Mouse (Mus musculus) forebrain, embryonic 10.5 days (tissue): ENCODE measurements around the gene Fam71e1. TPM values are rescaled to one million over a fixed set of nuclear protein-coding genes. Genes with fewer than 3 reads are reported as not detected.

Source experiments
- DNase-seq: peaks from one replicate; pipeline ENCODE4 v3.0.0-alpha.2; 2017; ENCODE audit warnings: low spot score; ENCODE audit errors: extremely low spot score
- H3K27ac ChIP-seq: fragments of 300-500 bp; sonication (generic); 2 replicates; pipeline ENCODE4 v1.5.1; 2016; ENCODE audit warnings: mild to moderate bottlenecking
- H3K27me3 ChIP-seq: fragments of 300-500 bp; sonication (generic); 2 replicates; pipeline ENCODE4 v1.6.1; 2016; ENCODE audit warnings: mild to moderate bottlenecking; ENCODE audit not compliant: poor library complexity, severe bottlenecking
- H3K36me3 ChIP-seq: fragments of 300-500 bp; sonication (generic); replicated peaks from 2 replicates; pipeline ENCODE4 v1.6.1; 2016; ENCODE audit warnings: mild to moderate bottlenecking, moderate library complexity
- H3K4me1 ChIP-seq: fragments of 300-500 bp; sonication (generic); 2 replicates; pipeline ENCODE4 v1.6.1; 2016
- H3K4me3 ChIP-seq: fragments of 300-500 bp; sonication (generic); 2 replicates; pipeline ENCODE4 v1.5.1; 2016; ENCODE audit warnings: mild to moderate bottlenecking, moderate library complexity
- H3K9me3 ChIP-seq: fragments of 300-500 bp; sonication (generic); 2 replicates; pipeline ENCODE4 v1.6.1; 2016; ENCODE audit warnings: mild to moderate bottlenecking, moderate library complexity
- WGBS: fragments of 180-500 bp; shearing (Covaris S2); methylation state at CpG from one replicate; pipeline ENCODE4 v1.1.7; 2016; 5-methylcytosine and 5-hydroxymethylcytosine counted together
- polyA plus RNA-seq: library from polyadenylated mRNA; unstranded; fragments of >200 nt; fragmentation: Nextera tagmentation; extraction: Ambion mirVana; gene quantifications from 2 replicates; pipeline ENCODE4 v1.2.1, GENCODE M21; 2016

Gene Fam71e1
- polyA plus RNA-seq, 1 experiment from 2014 or later = 15.8 TPM

- Histone ChIP-seq H3K9me3 (no peaks in the 10 kb centered on the region), H3K4me1 (peaks cover 42% of the 10 kb centered on the region), H3K27me3 (peaks cover 72% of the 10 kb centered on the region), H3K4me3 (no peak overlapping the region), H3K27ac (peak overlapping the region; percentile 62), H3K36me3 (no peaks in the 10 kb centered on the region)
- DNase-seq = no peak
- WGBS = 36% methylated on average over 5 of the region's 5 CpGs
Observed at GRCm38 (mm10) chr7:44475046-44475614, 21.3 kb upstream of the Fam71e1 start.

GRCm38 (mm10) chr7:44482836-44483435, 13.4 kb upstream of the Fam71e1 start:
- WGBS = 81% methylated on average over 3 of the region's 3 CpGs
- Histone ChIP-seq H3K36me3 (no peaks in the 10 kb centered on the region), H3K4me1 (peaks cover 10% of the 10 kb centered on the region), H3K27me3 (peaks cover 49% of the 10 kb centered on the region), H3K4me3 (no peak overlapping the region), H3K9me3 (no peaks in the 10 kb centered on the region), H3K27ac (0 out of 2 replicates have a peak overlapping the region, but pooled peaks have one; percentile 15)
- DNase-seq = no peak

DNA sequence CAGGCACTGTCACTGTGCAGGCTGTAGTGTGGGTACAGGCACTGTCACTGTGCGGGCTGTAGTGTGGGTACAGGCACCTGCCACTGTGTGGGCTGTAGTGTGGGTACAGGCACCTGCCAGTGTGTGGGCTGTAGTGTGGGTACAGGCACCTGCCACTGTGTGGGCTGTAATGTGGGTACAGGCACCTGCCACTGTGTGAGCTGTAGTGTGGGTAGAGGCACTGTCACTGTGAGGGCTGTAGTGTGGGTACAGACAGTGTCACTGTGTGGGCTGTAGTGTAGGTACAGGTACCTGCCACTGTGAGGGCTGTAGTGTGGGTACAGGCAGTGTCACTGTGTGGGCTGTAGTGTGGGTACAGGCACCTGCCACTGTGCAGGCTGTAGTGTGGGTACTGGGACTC, 12.3 kb upstream of the Fam71e1 start:
- Histone ChIP-seq H3K27me3 (peaks cover 37% of the 10 kb centered on the region), H3K4me1 (peaks cover 10% of the 10 kb centered on the region), H3K9me3 (no peaks in the 10 kb centered on the region), H3K4me3 (no peak overlapping the region), H3K27ac (no peak overlapping the region), H3K36me3 (peaks cover 9% of the 10 kb centered on the region)
- no peak for DNase-seq
- WGBS = 100% methylated on average over 1 of the region's 1 CpGs

- Histone ChIP-seq H3K9me3 (no peaks in the 10 kb centered on the region), H3K36me3 (peaks cover 18% of the 10 kb centered on the region), H3K27me3 (peaks cover 28% of the 10 kb centered on the region), H3K27ac (no peak overlapping the region), H3K4me1 (peaks cover 10% of the 10 kb centered on the region), H3K4me3 (no peak overlapping the region)
- WGBS = 38% methylated on average over 5 of the region's 5 CpGs
- DNase-seq = peak; percentile 82
Observed at GRCm38 (mm10) chr7:44484841-44485571, 11.4 kb upstream of the Fam71e1 start.

DNA sequence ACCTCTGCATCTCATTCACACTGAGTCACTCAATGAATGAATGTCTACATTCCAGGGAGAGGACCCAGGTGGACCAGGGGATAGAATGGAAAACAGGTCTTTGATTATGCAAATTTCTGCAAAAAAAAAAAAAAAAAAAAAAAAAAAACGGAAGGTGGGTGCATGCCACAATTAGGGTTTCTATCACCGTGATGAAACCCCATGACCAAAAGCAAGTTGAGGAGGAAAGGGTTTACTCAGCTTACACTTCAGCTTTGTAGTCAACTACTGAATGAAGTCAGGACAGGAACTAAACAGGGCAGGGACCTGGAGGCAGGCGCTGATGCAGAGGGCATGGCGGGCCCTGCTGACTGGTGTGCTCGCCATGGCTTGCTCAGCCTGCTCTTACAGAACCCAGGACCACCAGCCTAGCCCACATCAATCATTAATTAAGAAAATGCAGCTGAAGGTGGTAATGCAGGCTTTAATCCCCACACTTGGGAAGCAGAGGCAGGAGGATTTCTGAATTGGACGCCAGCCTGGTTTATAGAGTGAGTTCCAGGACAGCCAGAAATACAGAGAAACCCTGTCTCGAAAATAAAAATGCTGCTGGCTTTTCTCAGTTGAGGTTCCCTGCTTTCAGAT, 10.7 kb upstream of the Fam71e1 start:
- Histone ChIP-seq H3K36me3 (peaks cover 24% of the 10 kb centered on the region), H3K27ac (no peak overlapping the region), H3K4me3 (no peak overlapping the region), H3K27me3 (peaks cover 22% of the 10 kb centered on the region), H3K4me1 (peaks cover 10% of the 10 kb centered on the region), H3K9me3 (no peaks in the 10 kb centered on the region)
- no peak for DNase-seq
- 81% methylated on average over 7 of the region's 7 CpGs for WGBS

GRCm38 (mm10) chr7:44486927-44487575, 9.3 kb upstream of the Fam71e1 start:
- H3K36me3 ChIP-seq = peaks cover 38% of the 10 kb centered on the region
- peaks cover 11% of the 10 kb centered on the region for H3K27me3 ChIP-seq
- H3K4me3 ChIP-seq = no peak overlapping the region
- 67% methylated on average over 13 of the region's 13 CpGs for WGBS
- no peaks in the 10 kb centered on the region for H3K9me3 ChIP-seq
- peaks cover 10% of the 10 kb centered on the region for H3K4me1 ChIP-seq
- DNase-seq = no peak
- peak overlapping the region; percentile 41; the same call in 1 of the 2 replicates for H3K27ac ChIP-seq

DNA sequence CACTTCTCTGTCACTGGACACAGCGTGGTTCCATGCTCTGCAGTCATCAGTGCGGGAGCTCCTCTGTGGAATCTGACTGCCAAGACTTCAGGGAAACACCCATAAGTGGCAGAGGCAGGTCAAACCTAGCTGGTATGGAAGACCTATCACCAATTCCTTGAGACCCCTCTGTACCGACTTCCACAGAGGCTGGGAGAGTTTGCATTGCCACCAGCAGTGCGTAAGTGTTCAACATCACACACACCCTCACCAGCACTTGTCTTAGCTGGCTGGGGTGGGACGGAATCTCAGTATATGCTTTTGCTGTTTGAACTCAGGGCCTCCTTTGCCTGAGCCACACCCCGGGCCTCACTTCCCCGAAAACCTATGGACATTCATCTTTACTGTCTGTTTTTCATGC, 8.4 kb upstream of the Fam71e1 start:
- H3K36me3 ChIP-seq = peaks cover 47% of the 10 kb centered on the region

DNA sequence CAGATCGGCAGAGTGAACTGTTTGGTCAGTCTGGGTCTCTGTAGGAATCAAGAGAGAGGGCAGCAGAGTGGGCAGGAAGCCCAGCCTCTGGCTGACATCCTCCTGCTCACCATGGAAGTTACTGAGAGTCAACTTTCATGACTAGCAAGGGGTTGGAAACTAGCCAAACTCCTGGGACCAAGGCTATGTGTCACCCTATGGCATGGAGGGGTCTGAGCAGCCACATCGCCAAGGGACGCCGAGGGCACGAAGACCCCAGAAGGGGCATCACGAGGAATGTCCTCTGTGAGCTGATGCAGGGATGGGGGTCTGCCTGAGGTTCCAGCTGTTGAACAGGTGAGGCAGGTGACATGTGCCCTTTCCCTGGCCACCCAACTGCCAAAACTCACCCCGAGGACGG, 7.8 kb upstream of the Fam71e1 start:
- no peaks in the 10 kb centered on the region for H3K27me3 ChIP-seq
- 93% methylated on average over 8 of the region's 8 CpGs for WGBS
- no peak for DNase-seq
- peaks cover 53% of the 10 kb centered on the region for H3K36me3 ChIP-seq
- no peaks in the 10 kb centered on the region for H3K9me3 ChIP-seq
- peaks cover 10% of the 10 kb centered on the region for H3K4me1 ChIP-seq
- no peak overlapping the region for H3K4me3 ChIP-seq
- H3K27ac ChIP-seq = no peak overlapping the region

More for the DNA sequence above, 8.4 kb upstream of the Fam71e1 start:
- 92% methylated on average over 7 of the region's 7 CpGs for WGBS
- Histone ChIP-seq H3K4me1 (peaks cover 10% of the 10 kb centered on the region), H3K9me3 (no peaks in the 10 kb centered on the region), H3K4me3 (no peak overlapping the region), H3K27ac (no peak overlapping the region), H3K27me3 (0 out of 2 replicates have a peak, but pooled peaks cover 3% of the 10 kb centered on the region)
- DNase-seq = no peak

DNA sequence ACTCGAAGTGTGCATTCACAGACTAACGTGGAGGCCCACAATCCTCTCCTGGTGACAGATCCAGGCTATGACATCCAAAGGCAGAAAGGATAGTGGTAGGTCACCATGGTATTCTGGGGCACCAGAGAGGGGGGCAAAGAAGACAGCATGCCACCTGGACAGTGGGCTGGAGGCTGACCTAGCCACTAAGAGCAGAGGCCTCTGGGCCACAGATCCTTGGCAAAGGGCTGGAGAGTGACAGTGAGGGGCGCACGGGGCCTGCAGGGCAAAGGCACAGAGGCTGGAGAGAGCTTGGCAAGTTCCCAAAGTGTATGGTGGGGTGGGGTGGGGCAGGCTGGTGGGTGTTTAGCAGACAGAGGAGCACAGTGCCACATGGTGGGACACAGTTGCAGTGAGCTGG, 6.1 kb upstream of the Fam71e1 start:
- H3K9me3 ChIP-seq = no peaks in the 10 kb centered on the region
- H3K27ac ChIP-seq = no peak overlapping the region
- peaks cover 18% of the 10 kb centered on the region for H3K4me1 ChIP-seq
- no peak for DNase-seq
- peaks cover 66% of the 10 kb centered on the region for H3K36me3 ChIP-seq
- no peaks in the 10 kb centered on the region for H3K27me3 ChIP-seq
- 95% methylated on average over 4 of the region's 4 CpGs for WGBS
- H3K4me3 ChIP-seq = no peak overlapping the region

- 96% methylated on average over 5 of the region's 5 CpGs for WGBS
- H3K36me3 ChIP-seq = peaks cover 66% of the 10 kb centered on the region
- no peak for DNase-seq
- no peak overlapping the region for H3K27ac ChIP-seq
- no peak overlapping the region for H3K4me3 ChIP-seq
- H3K9me3 ChIP-seq = no peaks in the 10 kb centered on the region
- no peaks in the 10 kb centered on the region for H3K27me3 ChIP-seq
- H3K4me1 ChIP-seq = peaks cover 24% of the 10 kb centered on the region
Observed at GRCm38 (mm10) chr7:44491391-44491790, 5.0 kb upstream of the Fam71e1 start.

GRCm38 (mm10) chr7:44492166-44492826, 4.1 kb upstream of the Fam71e1 start:
- Histone ChIP-seq H3K27me3 (no peaks in the 10 kb centered on the region), H3K9me3 (no peaks in the 10 kb centered on the region), H3K36me3 (peaks cover 66% of the 10 kb centered on the region), H3K4me3 (no peak overlapping the region), H3K4me1 (peaks cover 22% of the 10 kb centered on the region), H3K27ac (no peak overlapping the region)
- WGBS = 92% methylated on average over 21 of the region's 21 CpGs
- no peak for DNase-seq

- Histone ChIP-seq H3K36me3 (peaks cover 55% of the 10 kb centered on the region), H3K27ac (no peak overlapping the region), H3K27me3 (peaks cover 9% of the 10 kb centered on the region; the same call in 1 of the 2 replicates), H3K4me3 (peak overlapping the region; percentile 76; the same call in 1 of the 2 replicates), H3K4me1 (peaks cover 26% of the 10 kb centered on the region), H3K9me3 (no peaks in the 10 kb centered on the region)
- DNase-seq = no peak
- WGBS = 96% methylated on average over 12 of the region's 12 CpGs
Observed at GRCm38 (mm10) chr7:44494681-44495080, 1.7 kb upstream of the Fam71e1 start.
